In genomic region chr13:24102256-24102655, GRCm38 (mm10) we compare ENCODE assay signal across 27 mouse cellular contexts.
A peak's percentile ranks its signal among the peaks of the same experiment; 100 is the strongest.
DNase-seq lines count a peak whose midpoint lies in the region; ATAC-seq and TF ChIP-seq lines count a peak whose summit lies in the region.
"Had no signal": no experiment of that assay in that cellular context is flagged by ENCODE, and none has a peak within 500 bp of the region (broad histone marks: within the 10 kb centered on the region; RNA-seq: fewer than 3 reads in every experiment).

No protein-coding gene starts in this region.

- no peak overlapping the region for H3K4me3 ChIP-seq in forebrain, embryonic 14.5 days (ENCODE audit: low read depth, low read length)
- H3K4me3 ChIP-seq in forebrain, embryonic 12.5 days (replicated peaks): no peak overlapping the region
- H3K4me3 ChIP-seq in forebrain, postnatal 0 days (ENCODE audit: low read depth, low read length): no peak overlapping the region
- H3K4me3 ChIP-seq: embryonic facial prominence, embryonic 12.5 days; erythroblast, embryonic 14.5 days; heart, embryonic 12.5 days; heart, embryonic 15.5 days; hindbrain, embryonic 10.5 days; hindbrain, embryonic 13.5 days; intestine, embryonic 15.5 days had no signal

- no peak overlapping the region for H3K9ac ChIP-seq in forebrain, embryonic 14.5 days (ENCODE audit: low read length)
- no peak overlapping the region for H3K9ac ChIP-seq in forebrain, embryonic 12.5 days
- H3K9ac ChIP-seq in forebrain, postnatal 0 days: no peak overlapping the region
- H3K9ac ChIP-seq: embryonic facial prominence, embryonic 12.5 days; heart, embryonic 12.5 days; heart, embryonic 15.5 days; hindbrain, embryonic 13.5 days; intestine, embryonic 15.5 days had no signal

- H3K4me1 ChIP-seq in forebrain, embryonic 14.5 days (ENCODE audit: control insufficient read depth, insufficient read depth, low read length): peaks cover 10% of the 10 kb centered on the region
- peaks cover 9% of the 10 kb centered on the region; the same call in 1 of the 2 replicates for H3K4me1 ChIP-seq in forebrain, embryonic 12.5 days
- H3K4me1 ChIP-seq in forebrain, postnatal 0 days (ENCODE audit: insufficient read depth): 0 out of 2 replicates have a peak, but pooled peaks cover 2% of the 10 kb centered on the region
- H3K4me1 ChIP-seq: embryonic facial prominence, embryonic 12.5 days; hindbrain, embryonic 10.5 days; intestine, embryonic 15.5 days had no signal

- no peaks in the 10 kb centered on the region for H3K9me3 ChIP-seq in forebrain, embryonic 14.5 days (replicated peaks; ENCODE audit: control insufficient read depth, low read length)
- no peaks in the 10 kb centered on the region for H3K9me3 ChIP-seq in forebrain, embryonic 12.5 days
- H3K9me3 ChIP-seq in forebrain, postnatal 0 days (ENCODE audit: low read length): no peaks in the 10 kb centered on the region
- H3K9me3 ChIP-seq: embryonic facial prominence, embryonic 12.5 days; heart, embryonic 12.5 days; heart, embryonic 15.5 days; hindbrain, embryonic 10.5 days; hindbrain, embryonic 13.5 days; intestine, embryonic 15.5 days had no signal

- 67% methylated on average over 4 of the region's 4 CpGs for WGBS in forebrain, embryonic 14.5 days
- 83% methylated on average over 4 of the region's 4 CpGs for WGBS in forebrain, embryonic 12.5 days
- 48% methylated on average over 4 of the region's 4 CpGs for WGBS in forebrain, postnatal 0 days

- no peak for TF ChIP-seq CTCF in forebrain, postnatal 0 days (IDR thresholded peaks at IDR 0.05; ENCODE audit: low read depth)

- peak; percentile 51 for DNase-seq in forebrain, embryonic 14.5 days (ENCODE audit: low spot score)
- peak; percentile 23 for DNase-seq in heart, adult 11 months
- DNase-seq in heart, adult 8-10 months (ENCODE audit: low spot score): no peak
- peak; percentile 36 for DNase-seq in brain, embryonic 18.5 days (ENCODE audit: low read depth, low spot score)
- DNase-seq in forebrain, postnatal 0 days: peak; percentile 48
- no peak for DNase-seq in layer of hippocampus, adult 9-10 months (ENCODE audit: low spot score)
- DNase-seq: adrenal gland, adult 2 months; adrenal gland, postnatal 14 days; cerebellum, adult 18-20 months; cerebellum, adult 9-10 months; cerebellum, postnatal 14 days; gastrocnemius, postnatal 10 days; gastrocnemius, postnatal 36 days; heart, postnatal 10 days; heart, postnatal 36 days; kidney, adult 11 months; kidney, adult 8-10 months had no signal

- no peak overlapping the region for H3K4me2 ChIP-seq in forebrain, embryonic 14.5 days (ENCODE audit: low read length)
- no peak overlapping the region for H3K4me2 ChIP-seq in forebrain, embryonic 12.5 days
- H3K4me2 ChIP-seq in forebrain, postnatal 0 days (ENCODE audit: low read depth): no peak overlapping the region
- H3K4me2 ChIP-seq: embryonic facial prominence, embryonic 12.5 days; heart, embryonic 12.5 days; heart, embryonic 15.5 days; hindbrain, embryonic 13.5 days; intestine, embryonic 15.5 days had no signal

- peak overlapping the region; percentile 66 for H3K27ac ChIP-seq in forebrain, embryonic 14.5 days (ENCODE audit: low read depth, low read length)
- H3K27ac ChIP-seq in forebrain, embryonic 12.5 days: no peak overlapping the region
- H3K27ac ChIP-seq in forebrain, postnatal 0 days (ENCODE audit: low read depth, low read length): peak overlapping the region; percentile 70
- H3K27ac ChIP-seq: embryonic facial prominence, embryonic 12.5 days; heart, embryonic 15.5 days; hindbrain, embryonic 10.5 days; hindbrain, embryonic 13.5 days; intestine, embryonic 15.5 days had no signal

- no peaks in the 10 kb centered on the region for H3K36me3 ChIP-seq in forebrain, embryonic 14.5 days (ENCODE audit: control insufficient read depth, insufficient read depth, low read length)
- H3K36me3 ChIP-seq in forebrain, embryonic 12.5 days (replicated peaks): no peaks in the 10 kb centered on the region
- H3K36me3 ChIP-seq in forebrain, postnatal 0 days (ENCODE audit: insufficient read depth): no peaks in the 10 kb centered on the region
- H3K36me3 ChIP-seq: embryonic facial prominence, embryonic 12.5 days; heart, embryonic 12.5 days; heart, embryonic 15.5 days; hindbrain, embryonic 10.5 days; hindbrain, embryonic 13.5 days; intestine, embryonic 15.5 days had no signal

- ATAC-seq in forebrain, embryonic 14.5 days: peak; percentile 48; the same call in 1 of the 2 replicates
- ATAC-seq in forebrain, embryonic 12.5 days (ENCODE audit: low FRiP score): no peak
- peak; percentile 75 for ATAC-seq in forebrain, postnatal 0 days
- ATAC-seq: CD4-positive, CD25-positive, alpha-beta regulatory T cell, adult 4 months; hindbrain, embryonic 16.5 days; intestine, embryonic 15.5 days had no signal

- no peaks in the 10 kb centered on the region for H3K27me3 ChIP-seq in forebrain, embryonic 14.5 days (replicated peaks; ENCODE audit: control insufficient read depth, insufficient read depth, low read length)
- no peaks in the 10 kb centered on the region for H3K27me3 ChIP-seq in forebrain, embryonic 12.5 days
- H3K27me3 ChIP-seq in forebrain, postnatal 0 days (ENCODE audit: insufficient read depth, low read length): no peaks in the 10 kb centered on the region
- H3K27me3 ChIP-seq: embryonic facial prominence, embryonic 12.5 days; hindbrain, embryonic 13.5 days; intestine, embryonic 15.5 days had no signal

Comparison
In these comparisons a context has a peak if more than half of its experiments do, and no peak if none do; other contexts are left out.
1. DNase-seq: peak in forebrain, embryonic 14.5 days (single experiment), heart, adult 11 months (single experiment), brain, embryonic 18.5 days (single experiment) and forebrain, postnatal 0 days (single experiment); none in heart, adult 8-10 months (single experiment) and layer of hippocampus, adult 9-10 months (single experiment).